Mouse (Mus musculus) embryonic facial prominence, embryonic 10.5 days (tissue): Measurements from ENCODE around the gene Tsx. TPM values are rescaled to one million over a fixed set of nuclear protein-coding genes. Genes with fewer than 3 reads are reported as not detected.
"Not testable (repeated sequence)": the region's sequence is repeated elsewhere in the genome, so short reads cannot be mapped to it uniquely, and the experiment has no call there.

ENCODE experiments used
- DNase-seq: peaks from one replicate; pipeline ENCODE4 v3.0.0-alpha.2; 2017; ENCODE audit warnings: low spot score
- H3K27ac ChIP-seq: fragments of 300-500 bp; sonication (generic); replicated peaks from 2 replicates; pipeline ENCODE4 v1.5.1; 2016; ENCODE audit warnings: mild to moderate bottlenecking
- H3K27me3 ChIP-seq: fragments of 300-500 bp; sonication (generic); replicated peaks from 2 replicates; pipeline ENCODE4 v1.6.1; 2016; ENCODE audit warnings: low read depth, mild to moderate bottlenecking; ENCODE audit not compliant: poor library complexity, severe bottlenecking
- H3K36me3 ChIP-seq: fragments of 300-500 bp; sonication (generic); replicated peaks from 2 replicates; pipeline ENCODE4 v1.6.1; 2016; ENCODE audit warnings: mild to moderate bottlenecking, moderate library complexity
- H3K4me1 ChIP-seq: fragments of 300-500 bp; sonication (generic); 2 replicates; pipeline ENCODE4 v1.6.1; 2016
- H3K4me3 ChIP-seq: fragments of 300-500 bp; sonication (generic); 2 replicates; pipeline ENCODE4 v1.5.1; 2016; ENCODE audit warnings: mild to moderate bottlenecking, moderate library complexity
- H3K9me3 ChIP-seq: fragments of 300-500 bp; sonication (generic); 2 replicates; pipeline ENCODE4 v1.6.1; 2016; ENCODE audit warnings: mild to moderate bottlenecking
- WGBS: fragments of 180-500 bp; shearing (Covaris S2); methylation state at CpG from one replicate; pipeline ENCODE4 v1.1.7; 2016; 5-methylcytosine and 5-hydroxymethylcytosine counted together
- polyA plus RNA-seq: library from polyadenylated mRNA; unstranded; fragments of >200 nt; fragmentation: Nextera tagmentation; extraction: Ambion mirVana; gene quantifications from 2 replicates; pipeline ENCODE4 v1.2.1, GENCODE M21; 2016

The Tsx gene
- polyA plus RNA-seq, 1 experiment from 2014 or later = not detected

GRCm38 (mm10) chrX:103440803-103441202 is 26.5 kb downstream of the Tsx start:
- H3K4me3 ChIP-seq = no peak overlapping the region
- DNase-seq = no peak
- no peaks in the 10 kb centered on the region for H3K4me1 ChIP-seq
- peaks cover 87% of the 10 kb centered on the region for H3K27me3 ChIP-seq
- WGBS = 3% methylated on average over 1 of the region's 1 CpGs
- no peak overlapping the region for H3K27ac ChIP-seq
- H3K9me3 ChIP-seq = no peaks in the 10 kb centered on the region
- H3K36me3 ChIP-seq = no peaks in the 10 kb centered on the region

- no peak for DNase-seq
- 36% methylated on average over 7 of the region's 7 CpGs for WGBS
- Histone ChIP-seq H3K27me3 (peaks cover 86% of the 10 kb centered on the region), H3K4me3 (no peak overlapping the region), H3K4me1 (peaks cover 8% of the 10 kb centered on the region; the same call in 1 of the 2 replicates), H3K27ac (no peak overlapping the region), H3K36me3 (no peaks in the 10 kb centered on the region), H3K9me3 (no peaks in the 10 kb centered on the region)
Measured at GRCm38 (mm10) chrX:103443755-103444154, 29.5 kb downstream of the Tsx start.

DNA sequence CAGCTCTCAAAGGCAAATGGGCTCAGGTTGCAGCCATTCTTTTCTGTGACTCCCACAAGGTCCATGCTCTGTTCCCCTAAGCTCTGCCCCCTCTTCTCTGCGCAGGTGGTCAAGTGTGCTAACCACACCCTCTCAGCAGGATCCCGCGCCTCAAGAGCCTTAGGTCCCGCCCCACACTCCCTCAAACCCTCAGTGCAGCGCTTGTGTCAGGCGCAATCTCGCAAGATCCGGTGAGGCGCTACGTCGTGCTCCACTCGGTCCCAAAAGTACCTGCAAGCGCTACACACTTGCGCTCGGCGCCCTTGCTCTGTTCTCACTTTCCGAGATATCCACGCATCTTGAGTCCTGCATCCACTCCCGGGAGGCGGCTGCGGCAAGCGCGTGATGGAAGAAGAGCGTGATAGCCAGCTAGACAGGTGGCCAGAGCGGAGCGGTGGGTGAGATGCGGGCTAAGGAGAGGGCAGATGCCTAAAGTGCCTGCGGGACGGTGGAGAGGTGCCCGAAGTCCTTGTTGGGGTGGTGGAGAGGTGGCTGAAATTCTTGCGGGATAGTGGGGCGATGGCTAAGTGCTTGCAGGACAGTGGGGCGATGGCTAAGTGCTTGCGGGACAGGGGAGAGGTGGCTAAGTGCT is 33.4 kb downstream of the Tsx start:
- DNase-seq = peak; percentile 57
- WGBS = 8% methylated on average over 34 of the region's 34 CpGs
- Histone ChIP-seq H3K4me1 (peaks cover 8% of the 10 kb centered on the region; the same call in 1 of the 2 replicates), H3K4me3 (peak overlapping the region; percentile 56), H3K36me3 (no peaks in the 10 kb centered on the region), H3K27ac (no peak overlapping the region; the same call in 1 of the 2 replicates), H3K9me3 (0 out of 2 replicates have a peak, but pooled peaks cover 3% of the 10 kb centered on the region), H3K27me3 (peaks cover 82% of the 10 kb centered on the region)

- H3K9me3 ChIP-seq, DNase-seq, H3K36me3 ChIP-seq, H3K4me1 ChIP-seq, H3K27ac ChIP-seq: not testable (repeated sequence)
- H3K27me3 ChIP-seq = peaks cover 82% of the 10 kb centered on the region
- 51% methylated on average over 12 of the region's 13 CpGs for WGBS
- H3K4me3 ChIP-seq = peak overlapping the region; percentile 56
Measured at GRCm38 (mm10) chrX:103448429-103448828, 34.2 kb downstream of the Tsx start.

DNA sequence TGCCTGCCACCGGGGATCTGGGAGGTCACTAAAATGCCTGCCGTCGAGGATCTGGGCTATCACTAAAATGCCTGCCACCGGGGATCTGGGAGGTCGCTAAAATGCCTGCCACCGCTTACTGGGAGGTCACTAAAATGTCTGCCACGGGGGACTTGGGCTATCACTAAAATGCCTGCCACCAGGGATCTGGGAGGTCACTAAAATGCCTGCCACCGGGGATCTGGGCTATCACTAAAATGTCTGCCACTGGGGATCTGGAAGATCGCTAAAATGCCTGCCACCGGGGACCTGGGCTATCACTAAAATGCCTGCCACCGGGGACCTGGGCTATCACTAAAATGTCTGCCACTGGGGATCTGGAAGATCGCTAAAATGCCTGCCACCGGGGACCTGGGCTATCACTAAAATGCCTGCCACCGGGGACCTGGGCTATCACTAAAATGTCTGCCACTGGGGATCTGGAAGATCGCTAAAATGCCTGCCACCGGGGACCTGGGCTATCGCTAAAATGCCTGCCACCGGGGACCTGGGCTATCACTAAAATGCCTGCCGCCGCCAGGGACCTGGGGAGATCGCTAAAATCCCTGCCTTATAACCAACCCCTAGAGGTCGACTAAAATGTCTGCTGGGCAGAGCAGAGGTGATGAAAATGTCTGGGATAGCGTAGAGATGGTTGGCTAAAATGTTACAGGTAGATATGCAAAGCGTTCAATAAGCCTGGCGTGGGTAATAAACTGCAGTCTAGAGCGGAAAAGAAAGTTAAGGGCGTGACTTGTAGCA is 34.9 kb downstream of the Tsx start:
- not testable (repeated sequence) for DNase-seq, H3K36me3 ChIP-seq, H3K27ac ChIP-seq, H3K4me1 ChIP-seq, H3K9me3 ChIP-seq, H3K4me3 ChIP-seq
- 76% methylated on average over 25 of the region's 27 CpGs for WGBS
- peaks cover 81% of the 10 kb centered on the region for H3K27me3 ChIP-seq

GRCm38 (mm10) chrX:103452815-103453214 is 38.5 kb downstream of the Tsx start:
- Histone ChIP-seq H3K9me3 (0 out of 2 replicates have a peak, but pooled peaks cover 3% of the 10 kb centered on the region), H3K4me1 (peaks cover 2% of the 10 kb centered on the region; the same call in 1 of the 2 replicates), H3K27me3 (peaks cover 45% of the 10 kb centered on the region), H3K27ac (no peak overlapping the region), H3K36me3 (no peaks in the 10 kb centered on the region), H3K4me3 (no peak overlapping the region)
- no peak for DNase-seq
- 83% methylated on average over 6 of the region's 6 CpGs for WGBS

DNA sequence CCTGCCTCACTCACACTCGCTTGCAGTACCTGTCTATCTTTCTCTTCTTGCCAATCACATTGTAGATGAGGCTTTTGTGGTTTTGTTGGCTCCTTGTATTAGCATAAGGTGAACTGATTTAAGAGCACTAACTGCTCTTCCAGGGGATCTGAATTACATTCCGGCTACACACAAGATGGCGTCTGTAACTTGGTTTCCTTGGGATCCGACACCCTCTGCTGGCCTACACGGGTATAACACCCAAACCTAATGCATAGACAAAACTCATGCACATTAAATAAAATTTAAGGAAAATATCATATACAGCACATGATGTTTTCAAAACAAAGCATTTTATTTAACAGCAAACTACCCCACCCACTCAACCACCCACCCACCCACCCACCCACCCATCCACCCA is 45.8 kb downstream of the Tsx start:
- no peak overlapping the region for H3K4me3 ChIP-seq
- DNase-seq = peak; percentile 33
- WGBS = 68% methylated on average over 5 of the region's 5 CpGs

DNA sequence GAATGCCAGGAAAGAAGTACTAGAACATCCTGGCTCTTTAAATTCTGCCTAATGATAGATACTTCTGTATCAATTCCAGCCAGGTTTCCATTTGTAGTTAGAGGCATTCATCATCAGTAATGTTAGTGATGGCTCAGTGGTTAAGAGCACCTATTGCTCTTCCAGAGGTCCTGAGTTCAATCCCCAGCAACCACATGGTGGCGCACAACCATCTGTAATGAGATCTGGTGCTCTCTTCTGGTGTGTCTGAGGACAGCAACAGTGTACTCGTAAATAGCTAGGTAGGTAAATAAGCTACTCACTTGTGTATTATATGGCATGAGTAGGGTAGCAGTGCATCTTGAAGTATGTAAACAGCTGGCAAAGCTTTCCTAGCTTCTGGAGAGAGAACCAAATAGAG is 54.7 kb downstream of the Tsx start:
- H3K4me3 ChIP-seq = no peak overlapping the region
- 75% methylated on average over 2 of the region's 2 CpGs for WGBS
- no peaks in the 10 kb centered on the region for H3K27me3 ChIP-seq
- no peak overlapping the region for H3K27ac ChIP-seq
- H3K36me3 ChIP-seq = peaks cover 23% of the 10 kb centered on the region; the same call in 1 of the 2 replicates
- H3K4me1 ChIP-seq = no peaks in the 10 kb centered on the region
- H3K9me3 ChIP-seq = no peaks in the 10 kb centered on the region
- no peak for DNase-seq

More for the DNA sequence above, 45.8 kb downstream of the Tsx start:
- peaks cover 3% of the 10 kb centered on the region; the same call in 1 of the 2 replicates for H3K36me3 ChIP-seq
- H3K27me3 ChIP-seq = no peaks in the 10 kb centered on the region
- no peaks in the 10 kb centered on the region for H3K4me1 ChIP-seq
- no peaks in the 10 kb centered on the region for H3K9me3 ChIP-seq
- no peak overlapping the region for H3K27ac ChIP-seq

- DNase-seq = no peak
- Histone ChIP-seq H3K36me3 (peaks cover 16% of the 10 kb centered on the region; the same call in 1 of the 2 replicates), H3K4me3 (no peak overlapping the region), H3K27ac (no peak overlapping the region), H3K4me1 (no peaks in the 10 kb centered on the region), H3K9me3 (no peaks in the 10 kb centered on the region), H3K27me3 (no peaks in the 10 kb centered on the region)
- WGBS = 87% methylated on average over 3 of the region's 3 CpGs
Measured at GRCm38 (mm10) chrX:103472346-103472745, 58.1 kb downstream of the Tsx start.

Other genes starting within 250 kb of the Tsx start
- 5.0 and 7.4 TPM in 2 replicates for gene Nap1l2, start 227.8 kb upstream of the Tsx start, polyA plus RNA-seq
- not detected in 2 replicates for gene Cdx4, start 93.1 kb upstream of the Tsx start, polyA plus RNA-seq
- 4.4 and 4.5 TPM in 2 replicates for gene Chic1, start 58.0 kb upstream of the Tsx start, polyA plus RNA-seq
- not detected in 2 replicates for gene Gm26992, start 7.5 kb downstream of the Tsx start, polyA plus RNA-seq
- gene Zcchc13, start 216.1 kb downstream of the Tsx start, polyA plus RNA-seq = not detected in 2 replicates